Mouse (Mus musculus): ENCODE measurements around the gene Slc39a9. TPM values are rescaled to one million over a fixed set of nuclear protein-coding genes. Genes with fewer than 3 reads are reported as not detected.

Slc39a9 gene
- total and polyA plus RNA-seq, 3 experiments: 43.0 to 75.6 (median 53.0) TPM

GRCm38 (mm10) chr12:80653951-80654658 lies 10.4 kb downstream of the Slc39a9 start:
- DNase-seq: peak; percentile 34

DNA sequence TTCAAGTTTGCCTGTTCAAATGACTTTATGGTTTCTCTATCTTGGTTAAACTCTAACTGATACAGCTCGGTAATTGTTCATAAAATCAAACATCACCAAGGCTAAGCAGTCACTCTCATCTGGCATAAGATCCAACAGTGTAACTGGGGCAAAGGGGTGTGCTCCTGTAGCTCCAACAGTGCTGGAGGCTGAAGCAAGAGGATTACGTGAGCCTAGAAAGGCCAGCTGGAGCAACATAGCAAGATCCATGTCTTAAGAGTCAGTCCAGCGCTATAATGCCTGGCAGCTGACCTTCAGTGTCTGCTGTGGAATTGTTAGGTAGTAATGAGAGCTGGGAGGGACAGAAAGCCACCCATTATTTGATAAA lies 11.0 kb downstream of the Slc39a9 start:
- DNase-seq: peak; percentile 37

- no peak for DNase-seq
Observed at GRCm38 (mm10) chr12:80658661-80659060, 15.0 kb downstream of the Slc39a9 start.

DNA sequence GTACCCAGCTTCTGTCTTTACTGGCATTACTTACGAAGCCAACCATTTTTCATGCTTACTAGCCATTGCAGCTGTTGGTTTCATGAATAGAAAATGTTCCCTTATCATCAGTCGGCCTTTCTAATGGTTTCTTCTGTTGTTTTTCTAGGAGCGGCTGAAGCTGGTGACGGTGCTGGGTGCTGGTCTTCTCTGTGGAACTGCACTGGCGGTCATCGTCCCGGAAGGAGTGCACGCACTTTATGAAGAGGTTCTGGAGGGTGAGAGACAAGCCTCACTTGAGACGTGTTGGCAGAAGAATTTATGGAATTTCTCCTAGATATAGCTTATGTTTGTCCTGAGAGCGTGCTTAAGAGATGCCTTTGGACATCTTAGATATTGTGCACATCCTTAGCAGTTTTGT lies 18.6 kb downstream of the Slc39a9 start:
- DNase-seq: no peak

GRCm38 (mm10) chr12:80663935-80664334 lies 20.3 kb downstream of the Slc39a9 start:
- no peak for DNase-seq

DNA sequence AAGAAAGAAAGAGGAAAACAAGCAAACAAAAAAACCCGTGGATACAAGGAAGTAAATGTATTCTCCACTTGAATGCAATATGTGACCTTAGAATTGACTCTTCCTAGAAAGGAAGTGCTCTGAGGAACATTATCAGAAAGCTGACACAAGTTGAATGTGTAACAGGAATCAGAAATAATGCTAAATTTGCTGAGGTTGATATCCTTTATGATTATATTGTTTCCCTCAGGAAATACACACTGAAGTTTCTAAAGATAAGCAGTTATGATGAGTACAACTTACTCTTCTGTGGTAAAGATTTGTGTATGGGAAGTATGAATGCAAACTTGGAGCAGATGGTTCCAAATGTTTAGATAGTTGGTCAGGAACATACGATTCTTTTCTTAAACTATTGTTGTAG lies 24.7 kb downstream of the Slc39a9 start:
- DNase-seq: no peak

DNA sequence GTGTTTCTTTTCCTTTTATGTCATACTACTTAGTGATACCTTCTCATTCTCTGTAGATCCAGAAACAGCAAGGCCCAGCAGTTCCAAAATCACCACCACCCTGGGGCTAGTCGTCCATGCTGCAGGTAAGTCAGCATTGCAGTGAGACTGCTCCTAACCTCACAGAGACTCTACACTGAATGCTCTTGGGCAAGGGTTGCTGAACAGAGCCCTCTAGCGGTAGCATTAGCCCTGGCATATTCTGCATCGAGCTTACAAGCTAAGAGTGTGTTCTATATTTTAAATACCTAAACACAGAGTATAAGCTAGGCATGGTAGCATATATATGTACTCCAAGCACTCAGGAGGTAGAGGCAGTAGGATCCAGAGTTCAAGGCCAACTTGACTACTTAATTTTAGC lies 29.5 kb downstream of the Slc39a9 start:
- peak; percentile 45 for DNase-seq

- peak; percentile 14 for DNase-seq
Observed at GRCm38 (mm10) chr12:80681340-80681739, 37.7 kb downstream of the Slc39a9 start.

DNA sequence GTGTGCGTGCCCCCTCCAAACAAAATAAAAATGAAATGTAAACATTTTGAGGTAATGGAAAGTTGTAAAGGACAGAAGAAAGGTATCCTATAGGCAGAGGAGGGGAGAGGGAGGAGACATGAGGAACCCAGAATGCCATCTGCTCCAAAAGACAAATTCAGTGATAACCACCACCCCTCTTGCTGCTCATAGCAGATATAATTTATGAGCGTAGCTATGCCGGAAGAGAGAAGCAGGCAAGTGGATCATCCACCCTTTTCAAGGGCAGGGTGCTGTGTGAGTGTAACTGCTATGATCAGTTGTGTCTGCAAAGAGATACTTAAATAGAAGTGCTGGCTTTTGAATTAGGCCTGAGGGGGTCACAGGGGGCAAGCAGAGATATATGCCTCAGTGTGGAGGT lies 39.9 kb downstream of the Slc39a9 start:
- no peak for DNase-seq

DNA sequence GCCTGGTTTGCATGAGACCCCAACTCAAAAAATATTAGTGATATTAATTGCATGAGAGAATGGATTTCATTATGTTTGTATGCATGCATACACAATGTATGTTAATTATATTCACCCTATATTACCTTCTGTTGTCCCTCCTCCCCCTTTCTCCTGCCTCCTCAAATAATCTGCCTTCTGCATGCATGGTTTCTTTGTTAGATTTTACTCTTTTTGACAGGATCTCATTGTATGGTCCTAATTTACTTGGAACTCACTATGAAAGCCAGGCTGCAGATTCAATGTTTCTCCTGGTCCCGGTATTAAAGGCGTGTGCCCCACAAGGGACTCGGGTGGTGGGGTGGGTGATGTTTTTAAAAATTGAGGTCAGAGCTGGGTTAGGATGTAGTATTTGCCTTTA lies 40.6 kb downstream of the Slc39a9 start:
- no peak for DNase-seq

- DNase-seq: peak; percentile 69
Observed at GRCm38 (mm10) chr12:80687788-80688211, 44.1 kb downstream of the Slc39a9 start.

DNA sequence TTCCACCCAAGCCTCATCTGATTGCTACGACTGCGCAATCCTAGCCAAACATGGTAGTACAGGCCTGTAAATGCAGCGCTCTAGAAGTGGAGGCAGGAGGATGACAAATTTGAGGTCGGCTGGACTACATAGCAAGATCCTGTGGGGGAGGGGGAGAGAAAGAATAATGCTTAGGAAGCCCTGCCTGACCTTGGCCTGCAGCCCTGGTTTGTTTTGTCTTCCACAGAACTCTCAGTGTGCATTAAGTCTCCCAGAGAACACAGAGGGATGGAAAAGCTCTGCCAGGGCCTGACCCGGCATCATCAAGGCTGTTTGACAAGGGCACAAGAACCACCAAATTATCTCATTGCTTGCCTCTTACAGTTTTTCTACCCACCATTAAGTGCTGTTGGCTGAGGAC lies 46.0 kb downstream of the Slc39a9 start:
- no peak for DNase-seq

GRCm38 (mm10) chr12:80691671-80692091 lies 48.0 kb downstream of the Slc39a9 start:
- DNase-seq: no peak

DNA sequence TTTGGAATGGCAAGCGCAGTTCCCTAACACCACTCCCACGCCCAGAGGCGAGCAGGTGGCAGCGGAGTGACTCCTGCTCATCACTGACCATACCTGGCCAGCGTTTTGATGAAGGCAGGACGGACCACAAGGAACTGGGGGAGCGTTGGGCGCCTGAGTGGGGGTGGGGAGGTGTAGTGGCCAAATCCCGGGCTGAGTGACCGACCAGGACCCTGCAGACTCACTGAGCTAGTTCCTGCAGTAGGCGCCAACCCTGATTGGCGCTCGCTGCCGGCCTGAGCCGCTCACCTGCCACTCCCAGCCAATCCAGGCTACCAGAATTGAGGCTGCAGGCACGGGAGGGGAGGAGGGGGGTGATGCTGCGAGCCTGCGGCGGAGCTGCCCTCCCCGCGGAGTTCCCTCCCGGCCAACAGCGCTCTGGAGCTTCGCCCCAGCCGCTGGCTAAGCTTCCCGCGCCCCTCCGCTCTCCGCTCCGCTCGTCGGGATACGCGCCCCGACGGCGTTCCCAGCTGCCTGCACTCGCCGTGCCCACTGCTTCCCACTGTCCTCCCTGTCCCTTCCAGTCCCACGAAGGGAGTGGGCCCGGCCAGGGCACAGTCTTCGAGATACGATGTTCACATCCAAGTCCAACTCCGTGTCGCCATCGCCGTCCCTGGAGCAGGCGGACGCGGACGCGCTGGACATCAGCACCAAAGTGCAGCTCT lies 48.7 kb downstream of the Slc39a9 start, which contains the start of gene Plekhd1:
Plekhd1 (plus strand) TSS at position 323 of the 704 bp plus-strand sequence.
- DNase-seq: peak; percentile 27

DNA sequence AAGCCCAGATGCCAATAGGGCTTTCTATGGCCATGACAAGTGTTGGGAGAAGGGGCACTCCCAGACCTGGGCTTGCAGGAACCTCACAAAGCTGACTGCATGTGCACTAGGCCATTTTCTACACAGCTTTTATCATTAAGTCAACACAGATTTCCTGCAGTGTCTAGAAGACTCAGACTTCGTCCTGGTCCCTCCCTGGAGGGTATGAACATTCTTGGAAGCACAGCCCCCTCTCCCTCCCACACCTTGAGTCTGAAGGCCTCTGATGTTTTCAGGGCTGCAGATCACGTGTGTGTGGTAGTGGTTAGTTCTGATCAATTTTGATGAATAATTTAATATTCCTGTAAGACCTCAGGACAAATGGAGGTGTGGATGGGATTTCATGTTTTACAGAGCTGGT lies 50.0 kb downstream of the Slc39a9 start:
- DNase-seq: no peak

DNA sequence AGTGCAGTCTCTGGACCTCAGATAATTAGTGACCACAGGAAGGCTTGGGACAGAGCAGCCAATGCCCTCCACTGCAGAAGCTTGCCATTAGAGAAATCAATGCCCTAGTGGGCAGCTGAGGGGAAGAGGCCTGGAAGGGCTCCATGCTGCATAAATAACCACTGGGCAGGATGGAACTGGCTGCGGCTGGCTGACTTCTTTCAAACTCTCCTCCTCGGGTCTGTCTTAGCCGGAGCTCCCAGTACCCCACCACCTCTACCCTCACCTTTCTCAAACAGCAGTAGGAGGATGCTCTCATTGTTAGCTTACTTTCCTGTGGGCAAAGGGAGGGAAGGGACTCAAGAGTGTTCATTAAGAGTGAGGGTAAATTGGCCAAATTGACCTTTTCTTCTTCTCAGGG lies 51.3 kb downstream of the Slc39a9 start:
- DNase-seq: no peak

DNA sequence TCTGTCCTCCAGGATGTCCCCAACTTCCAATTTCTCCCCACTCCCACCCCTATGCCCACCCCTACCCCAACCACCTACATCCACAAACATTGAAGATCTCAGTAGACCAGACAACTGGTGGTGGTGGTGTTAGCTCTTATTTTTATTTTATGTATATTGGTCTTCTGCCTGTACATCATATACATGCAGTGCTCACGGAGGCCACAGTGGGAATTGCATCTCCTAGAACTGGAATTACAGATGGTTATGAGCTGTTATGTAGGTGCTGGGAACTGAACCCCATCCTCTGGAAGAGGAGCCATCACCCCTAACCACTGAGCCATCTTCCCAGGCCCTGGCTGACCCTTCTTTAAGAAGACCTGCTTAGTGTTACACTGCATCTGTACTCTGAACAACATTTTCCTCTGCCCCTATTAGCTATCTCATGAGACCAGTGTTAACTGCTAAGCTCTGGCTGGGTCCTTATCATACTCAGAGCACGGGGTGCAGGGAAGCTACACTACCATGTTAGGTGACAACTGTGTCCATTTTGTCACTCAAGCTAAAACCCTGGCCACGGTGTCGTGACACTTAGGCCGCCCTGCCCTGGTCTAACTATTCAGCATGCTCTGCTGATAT lies 55.0 kb downstream of the Slc39a9 start:
- DNase-seq: no peak

GRCm38 (mm10) chr12:80699144-80699531 lies 55.5 kb downstream of the Slc39a9 start:
- DNase-seq: no peak

- no peak for DNase-seq
Observed at GRCm38 (mm10) chr12:80701332-80701731, 57.6 kb downstream of the Slc39a9 start.

DNA sequence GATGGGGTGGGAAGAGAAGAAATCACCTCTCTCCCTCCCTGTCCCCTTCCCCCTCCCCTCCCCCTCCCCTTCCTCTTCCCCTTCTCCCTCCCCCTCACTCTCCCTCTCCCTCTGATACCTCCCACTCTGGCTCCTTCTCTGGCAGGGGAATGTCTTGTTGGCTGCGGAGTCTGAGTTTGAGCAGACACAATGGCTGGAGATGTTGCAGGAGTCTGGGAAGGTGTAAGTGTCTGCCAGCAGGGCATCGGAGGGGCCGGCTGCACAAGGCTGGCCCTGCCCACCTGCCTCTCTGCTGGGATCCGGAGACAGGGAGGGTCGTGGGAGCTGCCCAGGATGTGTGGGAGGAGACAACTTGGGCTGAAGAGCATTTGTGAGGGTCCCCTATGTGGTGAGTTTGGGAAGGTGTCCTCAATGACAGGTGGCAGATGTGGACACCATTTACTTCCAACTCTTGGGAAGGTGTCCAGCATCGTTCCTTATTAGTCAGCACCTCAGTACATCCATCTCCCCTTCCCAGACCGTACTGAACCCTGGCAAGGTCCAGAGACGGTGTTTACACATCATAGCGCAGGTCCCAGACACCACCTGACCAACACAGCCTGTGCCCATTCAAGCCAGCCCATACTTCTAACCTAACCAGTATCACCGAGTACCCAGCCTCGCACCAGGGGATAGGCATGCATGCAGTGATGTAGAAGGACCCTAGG lies 62.7 kb downstream of the Slc39a9 start:
- no peak for DNase-seq

GRCm38 (mm10) chr12:80706915-80707604 lies 63.4 kb downstream of the Slc39a9 start:
- DNase-seq: no peak

- DNase-seq: no peak
Observed at GRCm38 (mm10) chr12:80715915-80716314, 72.2 kb downstream of the Slc39a9 start.
